Mouse (Mus musculus) MEL (cell line): ENCODE measurements at regions not wholly inside any gene's neighbourhood (a gene's known extent, or its start where the extent isn't known, plus 50 kb on each side); places are given as distances from the start of the nearest gene placed in this dataset.

Source experiments
- DNase-seq: peaks from one replicate; pipeline ENCODE4 v3.0.0; 2011; ENCODE audit warnings: low read depth, low spot score
- H3K27ac ChIP-seq: 2 replicates; pipeline ENCODE4 v1.5.1; 2012; ENCODE audit warnings: low read depth, mild to moderate bottlenecking, control low read depth, low read length, moderate library complexity; ENCODE audit not compliant: control insufficient read depth
- H3K27me3 ChIP-seq, 2 experiments: fragments of 150-350 bp in 1 of 2; sonication (generic) in 1 of 2; 2 replicates each; pipeline ENCODE4 v1.6.1; 2012; ENCODE audit warnings: low read length in 2 of 2, mild to moderate bottlenecking in 2 of 2, improper control_type of control experiment in 1 of 2, moderate library complexity in 1 of 2; ENCODE audit not compliant: insufficient read depth in 2 of 2, control insufficient read depth in 1 of 2
- H3K36me3 ChIP-seq, 2 experiments: 2 replicates each; pipeline ENCODE4 v1.6.1; 2012 to 2014; ENCODE audit warnings: low read length in 2 of 2, improper control_type of control experiment in 1 of 2, inconsistent platforms in 1 of 2, mild to moderate bottlenecking in 1 of 2; ENCODE audit not compliant: insufficient read depth in 2 of 2, control insufficient read depth in 1 of 2
- H3K4me1 ChIP-seq, 2 experiments: fragments of 150-350 bp in 1 of 2; sonication (generic) in 1 of 2; 2 replicates each; pipeline ENCODE4 v1.6.1; 2012; ENCODE audit warnings: low read length in 2 of 2, improper control_type of control experiment in 1 of 2, mild to moderate bottlenecking in 1 of 2; ENCODE audit not compliant: insufficient read depth in 2 of 2, control insufficient read depth in 1 of 2
- H3K4me3 ChIP-seq, 2 experiments: fragments of 150-350 bp in 1 of 2; sonication (generic) in 1 of 2; 2 replicates each; pipeline ENCODE4 v1.5.1; 2012; ENCODE audit warnings: low read depth in 2 of 2, low read length in 2 of 2, mild to moderate bottlenecking in 2 of 2, moderate library complexity in 2 of 2, control low read depth in 1 of 2, improper control_type of control experiment in 1 of 2; ENCODE audit not compliant: control insufficient read depth in 1 of 2, insufficient read depth in 1 of 2
- H3K79me2 ChIP-seq: 2 replicates; pipeline ENCODE4 v1.6.1; 2012; ENCODE audit warnings: mild to moderate bottlenecking, low read length, moderate library complexity; ENCODE audit not compliant: control insufficient read depth, poor library complexity, insufficient read depth
- H3K9ac ChIP-seq: 2 replicates; pipeline ENCODE4 v1.6.1; 2012; ENCODE audit warnings: low read depth, mild to moderate bottlenecking, control low read depth, low read length, moderate library complexity; ENCODE audit not compliant: control insufficient read depth, poor library complexity, severe bottlenecking
- H3K9me3 ChIP-seq: fragments of 150-350 bp; sonication (generic); replicated peaks from 2 replicates; pipeline ENCODE4 v1.6.1; 2012; ENCODE audit warnings: mild to moderate bottlenecking, low read length, improper control_type of control experiment, moderate library complexity; ENCODE audit not compliant: insufficient read depth
- BHLHE40 ChIP-seq: IDR thresholded peaks from 2 replicates; pipeline ENCODE4 v1.6.1; 2012; ENCODE audit warnings: low read depth, mild to moderate bottlenecking, inconsistent platforms, low read length, improper control_type of control experiment, borderline replicate concordance
- E2F4 ChIP-seq: IDR thresholded peaks from 2 replicates; pipeline ENCODE4 v1.6.1; 2011; ENCODE audit warnings: low read depth, low read length, improper control_type of control experiment, borderline replicate concordance
- ELF1 ChIP-seq: IDR thresholded peaks from 2 replicates; pipeline ENCODE4 v1.6.1; 2014; ENCODE audit warnings: low read depth, mild to moderate bottlenecking, inconsistent platforms, low read length, improper control_type of control experiment, moderate library complexity
- EP300 ChIP-seq, 2 experiments: IDR thresholded peaks; 2 replicates each; pipeline ENCODE4 v1.6.1; 2011; ENCODE audit warnings: improper control_type of control experiment in 2 of 2, low read length in 2 of 2, low read depth in 1 of 2, mild to moderate bottlenecking in 1 of 2
- GABPA ChIP-seq: IDR thresholded peaks from 2 replicates; pipeline ENCODE4 v1.6.1; 2012; ENCODE audit warnings: low read depth, mild to moderate bottlenecking, inconsistent platforms, low read length, improper control_type of control experiment, moderate library complexity
- GATA1 ChIP-seq: IDR thresholded peaks from 2 replicates; pipeline ENCODE4 v1.6.1; 2011; ENCODE audit warnings: low read depth, low read length, improper control_type of control experiment
- HCFC1 ChIP-seq: IDR thresholded peaks from 2 replicates; pipeline ENCODE4 v1.6.1; 2012; ENCODE audit warnings: low read depth, mild to moderate bottlenecking, inconsistent platforms, low read length, improper control_type of control experiment, moderate library complexity
- KAT2A ChIP-seq: conservative IDR thresholded peaks from 2 replicates; pipeline ENCODE4 v1.6.1; 2012; ENCODE audit warnings: low read depth, low read length, improper control_type of control experiment, inconsistent platforms
- MAFK ChIP-seq: IDR thresholded peaks from 2 replicates; pipeline ENCODE4 v1.6.1; 2011; ENCODE audit warnings: low read depth, mild to moderate bottlenecking, low read length, improper control_type of control experiment, borderline replicate concordance
- MAX ChIP-seq: IDR thresholded peaks from 2 replicates; pipeline ENCODE4 v1.6.1; 2011; ENCODE audit warnings: low read length, improper control_type of control experiment
- MAZ ChIP-seq: IDR thresholded peaks from 2 replicates; pipeline ENCODE4 v1.6.1; 2012; ENCODE audit warnings: low read depth, mild to moderate bottlenecking, inconsistent platforms, low read length, improper control_type of control experiment
- MXI1 ChIP-seq: IDR thresholded peaks from 2 replicates; pipeline ENCODE4 v1.6.1; 2011; ENCODE audit warnings: mild to moderate bottlenecking, low read depth, low read length, improper control_type of control experiment
- NELFE ChIP-seq: IDR thresholded peaks from 2 replicates; pipeline ENCODE4 v1.6.1; 2011; ENCODE audit warnings: low read depth, low read length, improper control_type of control experiment
- NRF1 ChIP-seq: IDR thresholded peaks from 2 replicates; pipeline ENCODE4 v1.6.1; 2014; ENCODE audit warnings: low read depth, mild to moderate bottlenecking, inconsistent platforms, low read length, improper control_type of control experiment, moderate library complexity; ENCODE audit not compliant: poor library complexity, insufficient read depth, severe bottlenecking
- POLR2A ChIP-seq, 2 experiments: IDR thresholded peaks; 2 replicates each; pipeline ENCODE4 v1.6.1; 2011 to 2012; ENCODE audit warnings: low read length in 2 of 2, mild to moderate bottlenecking in 2 of 2, control low read depth in 1 of 2, improper control_type of control experiment in 1 of 2, low read depth in 1 of 2, moderate library complexity in 1 of 2; ENCODE audit not compliant: control insufficient read depth in 1 of 2, insufficient read depth in 1 of 2, poor library complexity in 1 of 2
- POLR2AphosphoS2 ChIP-seq: IDR thresholded peaks from 2 replicates; pipeline ENCODE4 v1.6.1; 2011; ENCODE audit warnings: low read length, improper control_type of control experiment
- POLR2AphosphoS5 ChIP-seq: IDR thresholded peaks from 2 replicates; pipeline ENCODE4 v1.6.1; 2012; ENCODE audit warnings: low read depth, borderline replicate concordance, mild to moderate bottlenecking, inconsistent platforms, low read length, moderate library complexity, mixed read lengths
- SIN3A ChIP-seq: IDR thresholded peaks from 2 replicates; pipeline ENCODE4 v1.6.1; 2012; ENCODE audit warnings: low read length, improper control_type of control experiment, inconsistent platforms
- TBP ChIP-seq: IDR thresholded peaks from 2 replicates; pipeline ENCODE4 v1.8.0; 2011; ENCODE audit warnings: low read depth, low read length, improper control_type of control experiment
- UBTF ChIP-seq: IDR thresholded peaks from 2 replicates; pipeline ENCODE4 v1.6.1; 2012; ENCODE audit warnings: low read depth, mild to moderate bottlenecking, inconsistent platforms, low read length, improper control_type of control experiment, moderate library complexity, borderline replicate concordance; ENCODE audit not compliant: insufficient read depth
- USF2 ChIP-seq, 2 experiments: IDR thresholded peaks; 2 replicates each; pipeline ENCODE4 v1.6.1; 2011 to 2012; ENCODE audit warnings: improper control_type of control experiment in 2 of 2, low read length in 2 of 2, borderline replicate concordance in 1 of 2, inconsistent platforms in 1 of 2, low read depth in 1 of 2, mild to moderate bottlenecking in 1 of 2; ENCODE audit not compliant: insufficient read depth in 1 of 2

DNA sequence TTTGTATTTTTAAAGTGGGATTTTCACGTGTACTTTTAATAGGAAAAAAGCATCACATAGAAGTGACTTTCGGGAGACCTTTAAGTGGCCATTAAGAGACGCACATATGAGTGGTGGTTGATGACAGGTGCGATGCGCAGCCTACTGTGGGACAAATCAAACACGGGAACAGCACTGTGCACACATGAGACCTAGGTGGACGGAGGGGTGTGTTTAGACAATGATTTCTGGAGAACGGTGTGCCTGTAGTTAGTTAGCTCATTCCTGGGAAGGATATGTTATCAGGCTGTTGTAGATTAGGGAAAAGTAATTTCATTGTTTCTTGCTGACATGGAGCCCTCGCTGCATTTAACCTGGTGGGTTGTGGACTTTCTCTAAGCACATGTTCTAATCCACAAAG, 133.0 kb downstream of the Nr4a2 start:
- no peak overlapping the region for H3K4me3 ChIP-seq
- no peaks in the 10 kb centered on the region for H3K9me3 ChIP-seq
- H3K9ac ChIP-seq, result no peak overlapping the region
- TF ChIP-seq NELFE (no peak), GATA1 (no peak), TBP (no peak)
- H3K27ac ChIP-seq, result no peak overlapping the region
- DNase-seq, result no peak
- no peaks in the 10 kb centered on the region for H3K79me2 ChIP-seq
- no peaks in the 10 kb centered on the region for H3K36me3 ChIP-seq
- no peaks in the 10 kb centered on the region for H3K4me1 ChIP-seq
- H3K27me3 ChIP-seq, result 0 out of 4 replicates have a peak, but pooled peaks cover 0 to 2% of the 10 kb centered on the region in 2 experiments

DNA sequence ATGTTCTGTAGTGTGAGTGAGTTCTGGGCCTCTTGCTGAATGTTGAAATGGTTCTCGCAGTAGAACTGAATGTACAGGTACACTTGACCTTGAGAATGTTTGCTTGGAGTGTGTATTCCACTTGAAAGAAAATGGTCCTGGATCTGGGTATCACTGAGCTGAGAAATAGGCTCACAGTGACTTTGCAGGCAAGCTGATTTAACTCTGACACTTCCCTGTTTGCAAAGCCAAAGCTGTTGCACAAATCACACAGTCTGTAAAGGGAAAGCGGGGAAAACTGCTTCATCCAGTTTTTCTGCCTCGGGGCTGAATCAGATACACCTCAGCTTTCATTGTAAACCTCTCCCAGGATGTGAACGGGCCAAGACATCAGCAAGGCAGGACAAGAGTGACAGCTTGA, 140.6 kb downstream of the Nr4a2 start:
- H3K27ac ChIP-seq, result no peak overlapping the region
- no peak overlapping the region for H3K4me3 ChIP-seq
- no peak for DNase-seq
- TF ChIP-seq UBTF, result no peak
- no peak for TF ChIP-seq EP300 (IDR thresholded peaks at IDR 0.05; ENCODE audit: low read depth in 1 of 2, low read length in 2 of 2)
- no peak for TF ChIP-seq KAT2A
- no peak for TF ChIP-seq BHLHE40
- no peak for TF ChIP-seq MXI1
- no peak for TF ChIP-seq POLR2A (IDR thresholded peaks at IDR 0.05; ENCODE audit: control insufficient read depth in 1 of 2, insufficient read depth in 1 of 2, low read depth in 1 of 2, low read length in 2 of 2, poor library complexity in 1 of 2)
- TF ChIP-seq POLR2AphosphoS2, result no peak
- no peak for TF ChIP-seq MAZ
- no peak for TF ChIP-seq MAX
- no peak for TF ChIP-seq ELF1
- TF ChIP-seq MAFK, result no peak
- TF ChIP-seq HCFC1, result no peak
- TF ChIP-seq E2F4, result no peak
- no peak for TF ChIP-seq USF2 (IDR thresholded peaks at IDR 0.05; ENCODE audit: borderline replicate concordance in 1 of 2, insufficient read depth in 1 of 2, low read depth in 1 of 2, low read length in 2 of 2)
- no peak for TF ChIP-seq POLR2AphosphoS5
- TF ChIP-seq GABPA, result no peak
- TF ChIP-seq SIN3A, result no peak
- no peak for TF ChIP-seq NRF1
- no peak overlapping the region for H3K9ac ChIP-seq
- H3K27me3 ChIP-seq, result 0 out of 4 replicates have a peak, but pooled peaks cover 0 to 2% of the 10 kb centered on the region in 2 experiments
- H3K4me1 ChIP-seq, result no peaks in the 10 kb centered on the region
- no peaks in the 10 kb centered on the region for H3K36me3 ChIP-seq
- H3K9me3 ChIP-seq, result no peaks in the 10 kb centered on the region
- H3K79me2 ChIP-seq, result no peaks in the 10 kb centered on the region
